Mouse (Mus musculus): Measurements from ENCODE around the gene Gm16429.
"Not testable (repeated sequence)": the region's sequence is repeated elsewhere in the genome, so short reads cannot be mapped to it uniquely, and the experiment has no call there.

Gm16429 gene

GRCm38 (mm10) chr5:93928952-93929351, at the start of gene Gm16429:
Gene Gm16429 (minus strand): TSS chr5:93929052.
- in situ Hi-C loops (cut with MseI, MboI), result not testable (repeated sequence)

Measured in mouse trophoblast stem cell (cell line).